Mouse (Mus musculus) ES-Bruce4 (cell line): ENCODE results near the gene Chrm2. TPM values are rescaled to one million over a fixed set of nuclear protein-coding genes. Genes with fewer than 3 reads are reported as not detected.

Experiments used
- H3K27ac ChIP-seq: 2 replicates; pipeline ENCODE4 v1.5.1; 2012; ENCODE audit warnings: low read length, inconsistent platforms; ENCODE audit not compliant: insufficient read depth
- H3K27me3 ChIP-seq: 2 replicates; pipeline ENCODE4 v1.6.1; 2012; ENCODE audit warnings: mild to moderate bottlenecking, low read length, inconsistent platforms; ENCODE audit not compliant: control insufficient read depth, poor library complexity, insufficient read depth, severe bottlenecking
- H3K36me3 ChIP-seq: 2 replicates; pipeline ENCODE4 v1.6.1; 2012; ENCODE audit warnings: inconsistent platforms, mild to moderate bottlenecking, low read length, moderate library complexity; ENCODE audit not compliant: control insufficient read depth, poor library complexity, insufficient read depth, severe bottlenecking
- H3K4me1 ChIP-seq: one replicate; pipeline ENCODE4 v1.8.1; 2011; ENCODE audit warnings: low read length; ENCODE audit not compliant: control insufficient read depth, insufficient read depth
- H3K4me3 ChIP-seq: 2 replicates; pipeline ENCODE4 v1.5.1; 2011; ENCODE audit warnings: low read depth, mild to moderate bottlenecking, low read length
- H3K9ac ChIP-seq: 2 replicates; pipeline ENCODE4 v1.6.1; 2012; ENCODE audit warnings: low read depth, mild to moderate bottlenecking, inconsistent platforms; ENCODE audit not compliant: poor library complexity, severe bottlenecking
- H3K9me3 ChIP-seq: replicated peaks from 2 replicates; pipeline ENCODE4 v1.6.1; 2012; ENCODE audit warnings: mild to moderate bottlenecking, low read length, inconsistent platforms; ENCODE audit not compliant: control insufficient read depth, poor library complexity, insufficient read depth, severe bottlenecking
- CTCF ChIP-seq: IDR thresholded peaks from one replicate; pipeline ENCODE4 v1.8.1; 2011; ENCODE audit warnings: low read depth, low read length
- EP300 ChIP-seq: IDR thresholded peaks from 2 replicates; pipeline ENCODE4 v1.6.1; 2011; ENCODE audit warnings: low read depth, low read length; ENCODE audit not compliant: insufficient read depth
- POLR2A ChIP-seq: IDR thresholded peaks from one replicate; pipeline ENCODE4 v1.8.1; 2011; ENCODE audit warnings: low read length; ENCODE audit not compliant: insufficient read depth
- polyA plus RNA-seq: library from polyadenylated mRNA; stranded (reverse); fragments of >200 nt; gene quantifications from 2 replicates; pipeline ENCODE4 v1.2.4, GENCODE M21; 2011; ENCODE audit warnings: low read depth; ENCODE audit not compliant: missing spikeins, insufficient read depth, insufficient read length

The Chrm2 gene
- polyA plus RNA-seq, 1 experiment = not detected

DNA sequence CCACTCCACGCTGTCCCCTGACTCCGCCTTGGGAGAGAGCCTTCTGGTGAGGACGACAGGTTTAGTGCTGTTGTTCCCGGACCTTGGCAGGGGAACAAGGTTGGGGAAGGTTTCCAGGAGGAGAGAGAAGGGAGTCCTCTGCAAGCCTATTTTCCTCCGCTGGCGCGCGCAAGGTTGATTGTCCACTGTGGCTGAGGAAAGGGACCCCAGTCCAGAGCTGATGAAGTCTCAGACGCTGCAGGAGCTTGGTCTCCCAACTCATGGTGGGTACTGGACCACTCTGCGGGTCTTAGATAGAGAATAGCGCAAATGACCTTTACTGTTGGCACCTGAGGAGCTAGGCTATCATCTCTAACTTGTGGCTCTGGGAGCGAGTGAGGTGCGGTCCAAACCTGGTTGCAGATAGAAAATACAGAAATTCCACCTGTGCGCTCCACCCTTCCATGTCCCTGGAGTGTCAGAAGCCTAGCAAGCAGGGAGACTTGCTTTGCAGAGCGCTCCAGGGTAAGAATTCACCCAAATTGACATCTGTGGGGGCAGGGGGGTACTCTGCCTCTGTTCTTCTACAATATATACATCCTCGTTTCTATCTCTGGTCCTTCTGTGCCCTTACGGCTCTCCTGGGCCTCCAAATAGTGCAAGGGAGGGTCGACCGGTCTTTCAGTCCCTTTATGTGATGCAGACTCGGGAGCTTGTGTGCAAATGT is 1.5 kb downstream of the Chrm2 start:
- Histone ChIP-seq H3K27ac (no peak overlapping the region), H3K9me3 (no peaks in the 10 kb centered on the region), H3K27me3 (peaks cover 5% of the 10 kb centered on the region; the same call in 1 of the 2 replicates), H3K9ac (no peak overlapping the region), H3K4me3 (no peak overlapping the region), H3K36me3 (no peaks in the 10 kb centered on the region), H3K4me1 (no peaks in the 10 kb centered on the region)
- no peak for TF ChIP-seq EP300
- no peak for TF ChIP-seq POLR2A
- TF ChIP-seq CTCF = no peak

GRCm38 (mm10) chr6:36393705-36394104 is 5.8 kb downstream of the Chrm2 start:
- Histone ChIP-seq H3K4me1 (no peaks in the 10 kb centered on the region), H3K27me3 (peaks cover 1% of the 10 kb centered on the region; the same call in 1 of the 2 replicates), H3K4me3 (no peak overlapping the region), H3K9ac (no peak overlapping the region), H3K27ac (no peak overlapping the region), H3K9me3 (no peaks in the 10 kb centered on the region), H3K36me3 (no peaks in the 10 kb centered on the region)
- no peak for TF ChIP-seq POLR2A
- TF ChIP-seq CTCF = no peak

DNA sequence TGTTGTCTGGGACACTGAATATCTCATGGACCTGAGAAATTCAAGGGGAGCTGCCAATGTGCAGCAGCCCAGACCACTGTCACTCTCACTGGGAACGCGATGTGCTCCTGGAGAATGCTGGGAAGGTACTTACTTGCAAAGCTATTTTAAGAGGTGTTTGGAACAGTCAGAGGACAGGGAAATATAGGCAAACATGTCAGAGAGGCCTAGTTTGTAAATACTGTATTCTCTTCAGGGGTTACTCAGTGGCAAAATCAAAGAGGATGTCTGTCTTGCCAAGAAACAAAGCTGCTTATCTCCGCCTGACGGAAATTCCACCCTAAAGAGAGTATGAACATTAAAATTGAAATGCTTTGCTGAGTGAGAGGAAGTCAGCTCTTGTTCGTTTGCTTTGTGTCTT is 17.3 kb downstream of the Chrm2 start:
- no peaks in the 10 kb centered on the region for H3K4me1 ChIP-seq
- H3K27me3 ChIP-seq = no peaks in the 10 kb centered on the region
- H3K36me3 ChIP-seq = no peaks in the 10 kb centered on the region
- no peaks in the 10 kb centered on the region for H3K9me3 ChIP-seq
- no peak overlapping the region for H3K4me3 ChIP-seq
- no peak overlapping the region for H3K27ac ChIP-seq
- TF ChIP-seq CTCF (no peak), POLR2A (no peak), EP300 (no peak)
- H3K9ac ChIP-seq = no peak overlapping the region

DNA sequence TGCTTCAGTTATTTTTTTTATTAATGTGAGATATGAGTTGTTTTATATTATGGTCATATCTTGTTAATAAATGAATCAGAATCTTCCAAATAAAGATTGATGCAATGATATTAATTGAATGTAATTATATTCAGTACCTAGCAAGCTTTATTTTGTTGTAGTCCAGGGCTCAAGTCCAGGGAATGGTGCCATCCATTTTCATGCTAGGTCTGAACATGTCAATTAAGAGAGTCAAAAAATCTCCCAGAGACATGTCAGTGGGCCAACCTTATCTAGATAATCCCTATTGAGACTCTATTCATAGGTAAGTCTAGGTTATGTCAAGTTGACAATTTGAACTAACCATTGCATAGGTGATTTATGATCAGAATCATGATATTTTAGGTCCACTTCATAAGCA is 21.1 kb downstream of the Chrm2 start:
- no peaks in the 10 kb centered on the region for H3K36me3 ChIP-seq
- no peaks in the 10 kb centered on the region for H3K9me3 ChIP-seq
- H3K27me3 ChIP-seq = no peaks in the 10 kb centered on the region
- H3K4me1 ChIP-seq = no peaks in the 10 kb centered on the region
- H3K27ac ChIP-seq = no peak overlapping the region
- H3K9ac ChIP-seq = no peak overlapping the region
- H3K4me3 ChIP-seq = no peak overlapping the region
- no peak for TF ChIP-seq POLR2A
- TF ChIP-seq EP300 = no peak
- no peak for TF ChIP-seq CTCF

DNA sequence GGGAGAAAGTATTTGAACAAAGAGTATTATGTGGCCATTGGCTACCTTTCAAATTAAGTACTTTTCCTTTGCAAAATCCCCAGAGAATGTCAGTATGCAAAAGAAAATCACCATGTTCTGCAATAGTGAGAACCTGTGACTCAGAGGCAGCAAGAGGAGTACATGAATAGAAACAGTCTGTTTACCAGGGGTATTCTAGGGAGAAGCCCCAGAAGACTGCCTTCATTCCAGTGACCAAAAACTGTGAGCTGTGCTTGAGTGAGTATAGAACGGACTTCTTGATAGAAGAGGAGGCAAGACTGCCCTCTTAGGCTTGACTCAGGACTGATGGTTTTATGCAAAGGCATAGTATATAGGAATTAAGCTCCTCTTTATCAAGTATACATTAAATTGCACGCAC is 22.2 kb downstream of the Chrm2 start:
- H3K27me3 ChIP-seq = no peaks in the 10 kb centered on the region
- H3K4me3 ChIP-seq = no peak overlapping the region
- no peaks in the 10 kb centered on the region for H3K9me3 ChIP-seq
- no peak overlapping the region for H3K9ac ChIP-seq
- TF ChIP-seq EP300 (no peak), POLR2A (no peak), CTCF (no peak)
- no peaks in the 10 kb centered on the region for H3K4me1 ChIP-seq
- H3K27ac ChIP-seq = no peak overlapping the region
- H3K36me3 ChIP-seq = no peaks in the 10 kb centered on the region

DNA sequence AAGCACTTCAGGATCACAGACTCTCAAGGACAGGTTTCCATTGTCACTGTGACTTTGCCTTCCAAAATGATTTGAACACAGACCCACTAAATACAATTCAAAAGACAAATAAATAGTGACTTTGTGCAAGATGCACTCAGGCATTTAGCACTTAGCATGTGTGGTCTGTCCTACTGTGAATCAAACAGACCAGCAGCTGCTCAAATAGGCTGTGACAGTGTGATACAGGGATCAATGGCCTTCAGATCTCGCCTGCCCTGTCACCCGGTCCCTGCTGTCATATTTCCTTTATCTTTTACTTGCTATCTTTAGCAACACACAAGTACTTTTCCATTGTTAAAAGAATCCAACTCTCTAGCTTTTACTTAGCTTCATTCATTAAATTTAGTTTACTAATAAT is 31.8 kb downstream of the Chrm2 start:
- Histone ChIP-seq H3K27me3 (no peaks in the 10 kb centered on the region), H3K9ac (no peak overlapping the region), H3K27ac (no peak overlapping the region), H3K9me3 (no peaks in the 10 kb centered on the region), H3K36me3 (no peaks in the 10 kb centered on the region), H3K4me1 (no peaks in the 10 kb centered on the region), H3K4me3 (no peak overlapping the region)
- TF ChIP-seq CTCF (no peak), POLR2A (no peak), EP300 (no peak)
